Mouse (Mus musculus) ES-Bruce4 (cell line): Measurements from ENCODE around the gene Arhgap20.
A peak's percentile ranks its signal among the peaks of the same experiment; 100 is the strongest.

ENCODE experiments used
- CTCF ChIP-seq: IDR thresholded peaks from one replicate; pipeline ENCODE4 v1.8.1; 2011; ENCODE audit warnings: low read depth, low read length
- POLR2A ChIP-seq: IDR thresholded peaks from one replicate; pipeline ENCODE4 v1.8.1; 2011; ENCODE audit warnings: low read length; ENCODE audit not compliant: insufficient read depth

- peak; percentile 43 for TF ChIP-seq CTCF
- TF ChIP-seq POLR2A = no peak
Measured at GRCm38 (mm10) chr9:51777180-51777579, 12.0 kb downstream of the Arhgap20 start.
